9 mouse cellular contexts compared by ENCODE assay signal in genomic region chr2:115854007-115854827, GRCm38 (mm10).
DNase-seq lines count a peak whose midpoint lies in the region; ATAC-seq and TF ChIP-seq lines count a peak whose summit lies in the region.
"Had no signal": no experiment of that assay in that cellular context is flagged by ENCODE, and none has a peak within 500 bp of the region (broad histone marks: within the 10 kb centered on the region; RNA-seq: fewer than 3 reads in every experiment).

No protein-coding gene starts in this region.

- 0 out of 2 replicates have a peak, but pooled peaks cover 4% of the 10 kb centered on the region for H3K27me3 ChIP-seq in kidney, postnatal 0 days (ENCODE audit: insufficient read depth, low read length)
- H3K27me3 ChIP-seq in embryonic facial prominence, embryonic 14.5 days (replicated peaks; ENCODE audit: control insufficient read depth, insufficient read depth, low read length), result peaks cover 71% of the 10 kb centered on the region
- H3K27me3 ChIP-seq in intestine, embryonic 14.5 days (replicated peaks; ENCODE audit: control insufficient read depth, insufficient read depth, low read length), result peaks cover 30% of the 10 kb centered on the region
- H3K27me3 ChIP-seq in neural tube, embryonic 14.5 days (ENCODE audit: control insufficient read depth, insufficient read depth, low read length), result 0 out of 2 replicates have a peak, but pooled peaks cover 4% of the 10 kb centered on the region

- peak; percentile 53 for DNase-seq in kidney, postnatal 0 days (ENCODE audit: low spot score)
- DNase-seq in kidney, postnatal 36 days, result no peak
- no peak for DNase-seq in embryonic facial prominence, embryonic 14.5 days (ENCODE audit: low spot score)
- peak; percentile 64 for DNase-seq in intestine, embryonic 14.5 days (ENCODE audit: low spot score)
- DNase-seq in gastrocnemius, postnatal 14 days, result no peak

- peak overlapping the region; percentile 58 for H3K4me2 ChIP-seq in kidney, postnatal 0 days (ENCODE audit: low read length)
- H3K4me2 ChIP-seq in embryonic facial prominence, embryonic 14.5 days (ENCODE audit: low read depth, low read length), result peak overlapping the region; percentile 56
- peak overlapping the region; percentile 65; the same call in 1 of the 2 replicates for H3K4me2 ChIP-seq in intestine, embryonic 14.5 days (ENCODE audit: low read length)
- peak overlapping the region; percentile 41 for H3K4me2 ChIP-seq in neural tube, embryonic 14.5 days (ENCODE audit: low read depth, low read length)
- H3K4me2 ChIP-seq: liver, embryonic 15.5 days had no signal

- TF ChIP-seq CTCF in kidney, postnatal 0 days (IDR thresholded peaks at IDR 0.05; ENCODE audit: low read depth), result no peak

- H3K9me3 ChIP-seq in kidney, postnatal 0 days (replicated peaks; ENCODE audit: low read length), result no peaks in the 10 kb centered on the region
- H3K9me3 ChIP-seq in embryonic facial prominence, embryonic 14.5 days (ENCODE audit: control insufficient read depth, low read length), result no peaks in the 10 kb centered on the region
- H3K9me3 ChIP-seq in intestine, embryonic 14.5 days (ENCODE audit: control insufficient read depth, low read length), result no peaks in the 10 kb centered on the region
- no peaks in the 10 kb centered on the region for H3K9me3 ChIP-seq in neural tube, embryonic 14.5 days (ENCODE audit: control insufficient read depth, low read length)
- H3K9me3 ChIP-seq: liver, embryonic 15.5 days had no signal

- intact Hi-C loops in gastrocnemius, postnatal 14 days (cut with DNase I; ENCODE audit: low total_unique reads), result loop anchor here (10.0 kb wide), 2 partner anchors 211 to 251 kb away; partner anchors contain the start of gene Meis2

- H3K36me3 ChIP-seq in kidney, postnatal 0 days (ENCODE audit: insufficient read depth, low read length), result no peaks in the 10 kb centered on the region
- no peaks in the 10 kb centered on the region for H3K36me3 ChIP-seq in embryonic facial prominence, embryonic 14.5 days (ENCODE audit: control insufficient read depth, insufficient read depth, low read length)
- no peaks in the 10 kb centered on the region for H3K36me3 ChIP-seq in intestine, embryonic 14.5 days (ENCODE audit: control insufficient read depth, insufficient read depth, low read length)
- no peaks in the 10 kb centered on the region for H3K36me3 ChIP-seq in neural tube, embryonic 14.5 days (ENCODE audit: control insufficient read depth, insufficient read depth, low read length)
- H3K36me3 ChIP-seq: liver, embryonic 15.5 days had no signal

- H3K4me3 ChIP-seq in kidney, postnatal 0 days (replicated peaks; ENCODE audit: low read depth, low read length), result peak overlapping the region; percentile 31
- H3K4me3 ChIP-seq in embryonic facial prominence, embryonic 14.5 days (ENCODE audit: low read depth, low read length), result peak overlapping the region; percentile 26; the same call in 1 of the 2 replicates
- H3K4me3 ChIP-seq in intestine, embryonic 14.5 days (ENCODE audit: low read depth, low read length), result no peak overlapping the region
- peak overlapping the region; percentile 6; the same call in 1 of the 2 replicates for H3K4me3 ChIP-seq in neural tube, embryonic 14.5 days (ENCODE audit: low read depth, low read length)
- H3K4me3 ChIP-seq: liver, embryonic 15.5 days had no signal

- H3K9ac ChIP-seq in kidney, postnatal 0 days (ENCODE audit: low read depth, low read length), result peak overlapping the region; percentile 44; the same call in 1 of the 2 replicates
- H3K9ac ChIP-seq in embryonic facial prominence, embryonic 14.5 days (ENCODE audit: low read depth, low read length), result peak overlapping the region; percentile 45; the same call in 1 of the 2 replicates
- H3K9ac ChIP-seq in intestine, embryonic 14.5 days (ENCODE audit: low read length), result no peak overlapping the region
- H3K9ac ChIP-seq in neural tube, embryonic 14.5 days (replicated peaks; ENCODE audit: low read depth, low read length), result peak overlapping the region; percentile 18; the same call in 1 of the 2 replicates
- H3K9ac ChIP-seq: liver, embryonic 15.5 days had no signal

- peak overlapping the region; percentile 54 for H3K27ac ChIP-seq in kidney, postnatal 0 days
- no peak overlapping the region for H3K27ac ChIP-seq in embryonic facial prominence, embryonic 14.5 days (replicated peaks; ENCODE audit: low read depth, low read length)
- H3K27ac ChIP-seq in intestine, embryonic 14.5 days (ENCODE audit: low read depth), result peak overlapping the region; percentile 22
- H3K27ac ChIP-seq in neural tube, embryonic 14.5 days (ENCODE audit: low read depth, low read length), result peak overlapping the region; percentile 23; the same call in 1 of the 2 replicates
- H3K27ac ChIP-seq: liver, embryonic 15.5 days had no signal

- no peak for ATAC-seq in kidney, postnatal 0 days (replicated peaks; ENCODE audit: low FRiP score, low read depth)
- ATAC-seq in embryonic facial prominence, embryonic 14.5 days (ENCODE audit: low read depth), result no peak
- no peak for ATAC-seq in intestine, embryonic 14.5 days (replicated peaks; ENCODE audit: low FRiP score, low TSS enrichment, low read depth)
- ATAC-seq in neural tube, embryonic 14.5 days (ENCODE audit: low read depth), result no peak
- ATAC-seq in megakaryocyte, adult 5-6 weeks (ENCODE audit: poor library complexity, severe bottlenecking), result no peak
- no peak for ATAC-seq in megakaryocyte progenitor cell, adult 5-6 weeks (replicated peaks; ENCODE audit: poor library complexity)

- WGBS in kidney, postnatal 0 days, result 16% methylated on average over 14 of the region's 14 CpGs
- WGBS in embryonic facial prominence, embryonic 14.5 days, result 12% methylated on average over 14 of the region's 14 CpGs
- WGBS in intestine, embryonic 14.5 days, result 15% methylated on average over 14 of the region's 14 CpGs
- WGBS in neural tube, embryonic 14.5 days, result 14% methylated on average over 14 of the region's 14 CpGs

- 0 out of 2 replicates have a peak, but pooled peaks cover 17% of the 10 kb centered on the region for H3K4me1 ChIP-seq in kidney, postnatal 0 days (replicated peaks; ENCODE audit: insufficient read depth, low read length)
- peaks cover 14% of the 10 kb centered on the region for H3K4me1 ChIP-seq in embryonic facial prominence, embryonic 14.5 days (ENCODE audit: control insufficient read depth, insufficient read depth, low read length)
- H3K4me1 ChIP-seq in intestine, embryonic 14.5 days (replicated peaks; ENCODE audit: control insufficient read depth, insufficient read depth, low read length), result peaks cover 21% of the 10 kb centered on the region
- peaks cover 13% of the 10 kb centered on the region; the same call in 1 of the 2 replicates for H3K4me1 ChIP-seq in neural tube, embryonic 14.5 days (ENCODE audit: control insufficient read depth, insufficient read depth, low read length)
- H3K4me1 ChIP-seq: liver, embryonic 15.5 days had no signal

Comparison
In these comparisons a context has a peak if more than half of its experiments do, and no peak if none do; other contexts are left out.
1. DNase-seq: peak in kidney, postnatal 0 days (single experiment) and intestine, embryonic 14.5 days (single experiment); none in kidney, postnatal 36 days (0 of 2), embryonic facial prominence, embryonic 14.5 days (single experiment) and gastrocnemius, postnatal 14 days (single experiment).
2. Peak in every context shown above with its lines, with median percentiles within 50 percentile points of each other: H3K4me2 ChIP-seq.